Mouse (Mus musculus): ENCODE results near the gene Lpin2.

Gene Lpin2

DNA sequence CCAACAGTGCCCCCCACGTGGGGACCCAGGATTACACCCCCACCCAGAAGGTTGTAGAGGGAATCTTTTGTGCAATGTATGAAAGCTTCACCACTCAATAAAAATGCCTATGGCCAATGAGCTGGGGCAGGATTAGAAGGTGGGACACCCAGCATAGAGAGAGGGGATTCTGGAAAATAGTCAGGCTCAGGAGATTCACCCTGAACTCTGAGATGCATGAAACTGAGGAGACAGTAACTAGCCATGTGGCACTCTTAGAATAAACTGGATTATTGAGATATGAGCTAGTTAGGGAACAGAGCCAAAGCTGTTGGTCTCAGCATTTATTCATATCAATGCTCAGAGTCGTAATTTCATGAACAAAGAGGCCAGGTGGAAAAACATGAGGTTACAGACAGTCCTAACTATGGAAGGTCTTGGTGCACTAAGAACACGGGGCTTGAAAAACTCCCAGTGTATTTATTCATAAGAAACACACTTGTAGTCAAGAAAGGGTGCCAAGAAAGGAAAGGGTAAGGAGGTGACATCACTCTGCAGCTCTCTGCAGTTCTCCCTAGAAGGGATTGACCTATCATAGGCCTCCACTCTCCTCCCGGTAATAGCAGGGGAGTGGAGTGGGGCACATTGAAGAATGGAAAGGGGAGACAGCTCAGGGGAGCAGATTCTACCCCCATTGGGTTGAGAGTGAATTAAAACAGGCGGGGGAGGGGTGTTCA lies 83.1 kb downstream of the Lpin2 start:
- no peak for DNase-seq (ENCODE audit: low spot score)

DNA sequence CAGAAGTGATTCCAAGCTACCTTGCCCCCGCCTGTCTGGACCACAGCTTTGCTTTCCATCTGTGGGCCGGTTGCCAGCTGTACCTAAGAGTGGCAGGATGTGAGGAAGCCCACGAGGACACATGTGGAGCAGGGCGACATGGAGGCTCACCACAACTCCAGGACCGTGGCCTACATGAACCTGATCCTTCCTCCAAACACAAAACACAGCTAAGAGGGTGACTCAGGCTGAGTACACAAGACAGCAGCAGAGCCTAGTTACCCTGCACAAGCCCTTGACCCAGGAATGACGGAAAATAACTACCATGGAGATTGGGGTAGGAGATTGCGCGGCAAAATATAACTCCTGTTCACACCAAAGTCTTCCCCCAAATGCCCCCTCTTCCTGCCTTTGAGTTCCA lies 85.0 kb downstream of the Lpin2 start:
- DNase-seq (ENCODE audit: low spot score) = no peak

- no peak for DNase-seq (ENCODE audit: low spot score)
Observed at GRCm38 (mm10) chr17:71268152-71268551, 85.8 kb downstream of the Lpin2 start.

- DNase-seq (ENCODE audit: low spot score) = no peak
Observed at GRCm38 (mm10) chr17:71268599-71268998, 86.2 kb downstream of the Lpin2 start.

DNA sequence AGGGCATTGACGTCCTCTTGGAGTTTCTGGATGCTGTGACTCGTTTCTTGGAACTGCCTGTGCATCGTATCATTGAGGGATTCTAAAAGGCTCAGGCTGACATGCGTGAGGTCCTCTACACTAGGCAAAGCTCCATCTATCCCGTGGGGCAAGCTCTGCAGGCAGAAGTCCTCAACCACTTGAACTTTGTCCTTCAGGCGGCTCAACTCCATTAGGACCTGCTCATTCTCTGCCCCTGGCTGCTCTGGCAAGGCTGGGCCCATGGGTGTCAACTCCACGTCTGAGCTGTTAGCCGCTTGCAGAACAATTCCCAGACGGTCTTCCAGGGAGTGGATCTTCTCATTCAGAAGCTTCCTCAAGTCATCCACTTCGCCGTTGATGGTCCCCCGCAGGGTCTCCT lies 91.5 kb downstream of the Lpin2 start:
- no peak for DNase-seq (ENCODE audit: low spot score)

DNA sequence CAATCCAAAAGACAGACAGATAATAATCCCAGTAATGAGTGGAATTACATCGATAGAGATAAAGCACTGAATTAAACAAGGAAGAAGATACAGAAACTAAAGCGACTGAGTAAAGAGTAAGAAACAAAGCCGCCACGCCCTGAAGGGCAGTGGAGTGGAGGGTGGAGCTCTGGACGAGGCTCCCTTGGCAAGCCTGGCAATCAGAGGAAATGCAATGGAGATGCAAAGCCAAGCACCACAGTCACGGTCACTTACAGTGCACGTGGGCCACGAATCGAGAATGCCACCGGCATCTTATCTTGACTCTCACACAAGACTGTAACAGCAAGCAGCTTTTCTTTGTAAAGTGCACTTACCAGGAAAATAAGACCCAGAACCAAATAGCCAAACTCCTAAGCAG lies 94.4 kb downstream of the Lpin2 start:
- DNase-seq (ENCODE audit: low spot score) = no peak

GRCm38 (mm10) chr17:71277701-71278491 lies 95.5 kb downstream of the Lpin2 start:
- DNase-seq (ENCODE audit: low spot score) = no peak

GRCm38 (mm10) chr17:71282716-71283115 lies 100.4 kb downstream of the Lpin2 start:
- no peak for DNase-seq (ENCODE audit: low spot score)

GRCm38 (mm10) chr17:71283237-71283636 lies 100.9 kb downstream of the Lpin2 start:
- DNase-seq (ENCODE audit: low spot score) = no peak

GRCm38 (mm10) chr17:71284890-71285289 lies 102.5 kb downstream of the Lpin2 start:
- DNase-seq (ENCODE audit: low spot score) = no peak

DNA sequence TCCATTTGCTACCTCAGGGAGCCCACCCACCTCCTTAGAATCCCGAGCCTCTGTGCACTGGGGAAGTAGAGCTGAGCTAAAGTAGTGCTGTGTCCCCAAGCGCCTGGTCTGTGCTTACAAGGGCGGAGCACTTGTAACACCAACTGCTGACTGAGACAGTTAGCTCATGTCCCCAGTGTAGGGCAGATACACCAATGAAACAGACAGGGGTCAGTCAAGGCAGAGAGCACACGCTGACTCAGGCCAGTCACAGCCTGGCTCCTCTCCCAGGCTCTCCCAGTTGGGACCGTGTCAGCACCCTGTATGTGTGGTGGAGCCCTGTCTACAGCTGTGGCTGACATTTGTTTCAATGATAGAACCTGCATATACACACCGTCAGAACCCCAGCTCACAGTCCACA lies 103.6 kb downstream of the Lpin2 start:
- DNase-seq (ENCODE audit: low spot score) = no peak

- DNase-seq (ENCODE audit: low spot score) = no peak
Observed at GRCm38 (mm10) chr17:71287586-71287985, 105.2 kb downstream of the Lpin2 start.

DNA sequence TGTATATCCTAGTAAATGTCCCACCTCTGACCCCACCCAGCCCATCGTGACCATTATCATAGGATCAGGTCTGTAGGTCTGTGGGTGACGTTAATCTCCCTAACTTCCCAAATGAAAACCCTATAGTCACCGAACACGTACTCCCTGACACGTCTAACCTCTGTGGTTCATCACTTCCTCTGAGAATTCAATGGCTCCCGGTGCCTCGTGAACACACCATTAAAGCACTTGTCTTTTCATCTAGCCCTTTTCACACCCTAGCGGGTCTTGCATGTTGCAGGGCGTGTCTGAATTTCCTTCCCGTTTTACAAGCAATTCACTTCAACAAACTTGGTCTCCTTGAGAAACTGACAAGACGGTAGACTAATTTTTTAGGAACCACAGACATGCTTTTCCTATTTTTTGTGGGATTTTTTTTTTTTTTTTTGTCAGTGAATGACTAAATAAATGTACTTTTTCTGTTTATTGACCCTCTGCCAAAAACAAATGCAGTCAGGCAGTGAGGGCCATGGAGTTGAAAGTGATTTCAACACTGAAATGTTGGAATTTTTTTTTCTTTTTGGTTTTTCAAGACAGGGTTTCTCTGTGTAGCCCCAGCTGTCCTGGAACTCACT lies 105.9 kb downstream of the Lpin2 start:
- no peak for DNase-seq (ENCODE audit: low spot score)

- no peak for DNase-seq (ENCODE audit: low spot score)
Observed at GRCm38 (mm10) chr17:71288808-71289548, 106.6 kb downstream of the Lpin2 start.

DNA sequence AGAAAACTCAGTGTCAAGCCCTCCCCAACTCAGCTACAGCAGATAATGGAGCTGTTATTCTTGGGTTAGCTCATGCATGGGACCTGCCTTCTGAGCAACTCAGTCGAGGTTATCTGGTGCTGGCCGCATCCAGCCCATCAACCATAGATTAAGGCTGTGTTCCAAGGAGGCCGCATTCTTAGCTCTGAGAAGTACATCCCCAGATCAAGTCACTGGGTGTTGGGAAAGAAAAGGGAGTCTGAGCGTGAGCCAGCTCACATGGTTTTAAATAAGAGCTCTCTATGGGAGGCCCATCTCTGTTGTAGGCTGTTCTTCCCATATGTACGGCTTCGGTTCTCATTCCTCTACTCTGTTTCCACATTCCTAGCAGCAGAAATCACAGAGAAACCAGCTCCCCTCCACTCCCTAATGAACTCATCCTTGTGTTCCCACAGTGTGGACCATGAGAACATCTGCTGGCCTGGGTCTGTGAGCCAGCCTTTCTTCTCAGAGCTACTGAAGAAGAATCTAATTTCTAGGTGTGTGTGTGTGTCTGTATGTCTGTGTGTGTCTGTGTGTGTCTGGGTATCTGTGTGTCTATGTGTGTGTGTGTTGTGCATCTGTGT lies 107.3 kb downstream of the Lpin2 start:
- no peak for DNase-seq (ENCODE audit: low spot score)

DNA sequence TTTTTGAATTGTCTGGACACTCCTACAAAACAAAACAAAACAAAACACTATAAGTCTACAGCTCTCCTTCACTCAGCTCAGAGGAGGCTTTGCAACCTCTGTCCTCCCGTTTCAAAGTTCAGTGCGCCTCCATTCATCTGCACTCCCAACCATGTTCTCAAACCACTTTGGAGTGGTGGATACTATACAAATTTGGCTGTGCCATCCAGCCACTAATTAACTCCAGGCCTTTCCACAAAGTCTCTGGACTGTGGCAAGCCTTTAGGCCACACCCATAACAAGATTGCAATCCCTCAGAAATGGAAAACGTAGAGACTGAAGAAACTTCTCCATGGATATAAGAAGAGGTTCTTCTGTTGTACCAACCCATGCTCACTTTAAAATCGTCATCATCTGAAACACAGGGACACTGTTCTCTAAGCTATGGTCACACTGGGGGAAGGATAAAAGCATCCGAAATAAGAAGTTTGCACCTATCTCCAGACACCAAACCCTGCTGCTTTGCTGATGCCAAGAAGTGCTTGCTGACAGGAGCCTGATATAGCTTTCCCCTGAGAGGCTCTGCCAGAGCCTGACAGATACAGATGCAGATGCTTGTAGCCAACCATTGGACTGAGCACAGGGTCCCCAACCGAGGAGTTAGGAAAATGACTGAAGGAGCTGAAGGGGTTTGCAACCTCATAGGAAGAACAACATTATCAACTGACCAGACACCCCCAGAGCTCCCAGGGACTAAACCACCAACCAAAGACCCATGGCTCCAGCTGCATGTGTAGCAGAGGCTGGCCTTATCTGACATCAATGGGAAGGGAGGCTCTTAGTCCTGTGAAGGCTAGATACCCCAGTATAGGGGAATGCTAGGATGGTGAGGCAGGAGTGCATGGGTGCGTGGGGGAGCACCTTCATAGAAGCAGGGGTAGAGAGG lies 108.4 kb downstream of the Lpin2 start:
- no peak for DNase-seq (ENCODE audit: low spot score)

DNA sequence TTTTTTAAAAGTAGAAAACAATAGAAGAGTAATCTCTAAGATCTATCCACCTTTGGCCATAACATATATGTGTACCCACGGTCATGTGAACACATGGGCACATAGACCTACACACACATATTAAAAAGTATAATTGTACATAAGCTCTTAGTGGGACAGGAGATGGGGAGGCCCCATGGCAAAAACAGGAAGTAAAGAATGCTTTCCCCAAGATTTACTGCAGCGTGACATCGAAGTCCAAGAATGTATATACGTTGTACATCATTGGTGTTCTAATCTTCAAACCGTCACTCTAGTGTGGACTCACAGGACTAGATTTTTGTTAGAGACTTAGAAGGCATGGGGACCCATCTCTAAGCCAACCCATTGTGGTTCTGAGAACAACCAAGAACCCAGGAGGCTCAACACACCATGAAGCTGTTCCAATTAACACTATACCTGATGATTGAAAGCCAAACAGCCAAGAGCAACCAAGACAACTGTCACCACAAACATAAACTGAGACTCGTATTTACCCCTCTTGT lies 109.6 kb downstream of the Lpin2 start:
- DNase-seq (ENCODE audit: low spot score) = no peak

GRCm38 (mm10) chr17:71292897-71293296 lies 110.5 kb downstream of the Lpin2 start:
- no peak for DNase-seq (ENCODE audit: low spot score)

GRCm38 (mm10) chr17:71294570-71294969 lies 112.2 kb downstream of the Lpin2 start:
- no peak for DNase-seq (ENCODE audit: low spot score)

Data from ovary, adult 18-20 months (tissue).